Mouse (Mus musculus): Measurements from ENCODE around the gene 1700029F12Rik.

The 1700029F12Rik gene

GRCm38 (mm10) chr13:97034262-97034661, at the start of gene 1700029F12Rik:
1700029F12Rik (minus strand) TSS chr13:97034362.
- TF ChIP-seq CTCF (conservative IDR thresholded peaks at IDR 0.05; ENCODE audit: low read length) (no peak), NANOG (IDR thresholded peaks at IDR 0.05; ENCODE audit: borderline replicate concordance, low read length) (no peak), POU5F1 (IDR thresholded peaks at IDR 0.05; ENCODE audit: borderline replicate concordance, low read length) (no peak)
- H3K36me3 ChIP-seq (ENCODE audit: insufficient read depth, low read length), result no peaks in the 10 kb centered on the region
- H3K4me3 ChIP-seq (replicated peaks; ENCODE audit: low read length), result no peak within 1 kb of the TSS
- no peaks in the 10 kb centered on the region for H3K9me3 ChIP-seq (ENCODE audit: low read length)
- no peaks in the 10 kb centered on the region for H3K4me1 ChIP-seq (replicated peaks; ENCODE audit: low read depth, low read length)
- peaks cover under 1% of the 10 kb centered on the region; the same call in 1 of the 2 replicates for H3K27me3 ChIP-seq (ENCODE audit: insufficient read depth, low read length)

- H3K4me1 ChIP-seq (replicated peaks; ENCODE audit: low read depth, low read length), result peaks cover 86% of the 10 kb centered on the region
- H3K27me3 ChIP-seq (ENCODE audit: insufficient read depth, low read length), result no peaks in the 10 kb centered on the region
- H3K36me3 ChIP-seq (ENCODE audit: insufficient read depth, low read length), result peaks cover 72% of the 10 kb centered on the region
- H3K9me3 ChIP-seq (ENCODE audit: low read length), result no peaks in the 10 kb centered on the region
- H3K4me3 ChIP-seq (replicated peaks; ENCODE audit: low read length), result peak overlapping the region; percentile 21; the same call in 1 of the 2 replicates
- TF ChIP-seq CTCF (conservative IDR thresholded peaks at IDR 0.05; ENCODE audit: low read length) (no peak), NANOG (IDR thresholded peaks at IDR 0.05; ENCODE audit: borderline replicate concordance, low read length) (no peak)
Observed at GRCm38 (mm10) chr13:97082432-97082831, 48.3 kb upstream of the 1700029F12Rik start.

GRCm38 (mm10) chr13:97080615-97081014, 46.5 kb upstream of the 1700029F12Rik start:
- Histone ChIP-seq H3K4me1 (replicated peaks; ENCODE audit: low read depth, low read length) (peaks cover 91% of the 10 kb centered on the region), H3K36me3 (ENCODE audit: insufficient read depth, low read length) (peaks cover 70% of the 10 kb centered on the region), H3K4me3 (replicated peaks; ENCODE audit: low read length) (no peak overlapping the region), H3K9me3 (ENCODE audit: low read length) (no peaks in the 10 kb centered on the region), H3K27me3 (ENCODE audit: insufficient read depth, low read length) (no peaks in the 10 kb centered on the region)
- TF ChIP-seq CTCF (conservative IDR thresholded peaks at IDR 0.05; ENCODE audit: low read length), result no peak
- no peak for TF ChIP-seq POU5F1 (IDR thresholded peaks at IDR 0.05; ENCODE audit: borderline replicate concordance, low read length)
- no peak for TF ChIP-seq NANOG (IDR thresholded peaks at IDR 0.05; ENCODE audit: borderline replicate concordance, low read length)

GRCm38 (mm10) chr13:97080201-97080600, 46.0 kb upstream of the 1700029F12Rik start:
- Histone ChIP-seq H3K4me1 (replicated peaks; ENCODE audit: low read depth, low read length) (peaks cover 91% of the 10 kb centered on the region), H3K9me3 (ENCODE audit: low read length) (no peaks in the 10 kb centered on the region)
- TF ChIP-seq CTCF (conservative IDR thresholded peaks at IDR 0.05; ENCODE audit: low read length) (no peak), NANOG (IDR thresholded peaks at IDR 0.05; ENCODE audit: borderline replicate concordance, low read length) (no peak), POU5F1 (IDR thresholded peaks at IDR 0.05; ENCODE audit: borderline replicate concordance, low read length) (no peak)

GRCm38 (mm10) chr13:97077556-97077955, 43.4 kb upstream of the 1700029F12Rik start:
- H3K27me3 ChIP-seq (ENCODE audit: insufficient read depth, low read length), result no peaks in the 10 kb centered on the region
- peaks cover 91% of the 10 kb centered on the region for H3K4me1 ChIP-seq (replicated peaks; ENCODE audit: low read depth, low read length)
- peaks cover 53% of the 10 kb centered on the region for H3K36me3 ChIP-seq (ENCODE audit: insufficient read depth, low read length)
- no peaks in the 10 kb centered on the region for H3K9me3 ChIP-seq (ENCODE audit: low read length)
- TF ChIP-seq CTCF (conservative IDR thresholded peaks at IDR 0.05; ENCODE audit: low read length) (no peak), POU5F1 (IDR thresholded peaks at IDR 0.05; ENCODE audit: borderline replicate concordance, low read length) (no peak), NANOG (IDR thresholded peaks at IDR 0.05; ENCODE audit: borderline replicate concordance, low read length) (no peak)
- peak overlapping the region; percentile 32; the same call in 1 of the 2 replicates for H3K4me3 ChIP-seq (replicated peaks; ENCODE audit: low read length)

More at GRCm38 (mm10) chr13:97080201-97080600, 46.0 kb upstream of the 1700029F12Rik start:
- no peaks in the 10 kb centered on the region for H3K27me3 ChIP-seq (ENCODE audit: insufficient read depth, low read length)
- H3K4me3 ChIP-seq (replicated peaks; ENCODE audit: low read length), result no peak overlapping the region
- H3K36me3 ChIP-seq (ENCODE audit: insufficient read depth, low read length), result peaks cover 67% of the 10 kb centered on the region

- TF ChIP-seq POU5F1 (IDR thresholded peaks at IDR 0.05; ENCODE audit: borderline replicate concordance, low read length), result no peak
- no peak for TF ChIP-seq NANOG (IDR thresholded peaks at IDR 0.05; ENCODE audit: borderline replicate concordance, low read length)
- TF ChIP-seq CTCF (conservative IDR thresholded peaks at IDR 0.05; ENCODE audit: low read length), result no peak
- Histone ChIP-seq H3K36me3 (ENCODE audit: insufficient read depth, low read length) (peaks cover 15% of the 10 kb centered on the region), H3K27me3 (ENCODE audit: insufficient read depth, low read length) (no peaks in the 10 kb centered on the region), H3K4me1 (replicated peaks; ENCODE audit: low read depth, low read length) (peaks cover 72% of the 10 kb centered on the region), H3K4me3 (replicated peaks; ENCODE audit: low read length) (peak overlapping the region; percentile 94), H3K9me3 (ENCODE audit: low read length) (no peaks in the 10 kb centered on the region)
Observed at GRCm38 (mm10) chr13:97073497-97073896, 39.3 kb upstream of the 1700029F12Rik start.

GRCm38 (mm10) chr13:97071626-97072241, 37.6 kb upstream of the 1700029F12Rik start:
- no peaks in the 10 kb centered on the region for H3K27me3 ChIP-seq (ENCODE audit: insufficient read depth, low read length)
- no peaks in the 10 kb centered on the region for H3K9me3 ChIP-seq (ENCODE audit: low read length)
- H3K36me3 ChIP-seq (ENCODE audit: insufficient read depth, low read length), result peaks cover 6% of the 10 kb centered on the region
- no peak for TF ChIP-seq NANOG (IDR thresholded peaks at IDR 0.05; ENCODE audit: borderline replicate concordance, low read length)
- TF ChIP-seq CTCF (conservative IDR thresholded peaks at IDR 0.05; ENCODE audit: low read length), result no peak
- TF ChIP-seq POU5F1 (IDR thresholded peaks at IDR 0.05; ENCODE audit: borderline replicate concordance, low read length), result no peak
- peak overlapping the region; percentile 94 for H3K4me3 ChIP-seq (replicated peaks; ENCODE audit: low read length)
- H3K4me1 ChIP-seq (replicated peaks; ENCODE audit: low read depth, low read length), result peaks cover 67% of the 10 kb centered on the region

- peaks cover 3% of the 10 kb centered on the region; the same call in 1 of the 2 replicates for H3K36me3 ChIP-seq (ENCODE audit: insufficient read depth, low read length)
- no peak for TF ChIP-seq NANOG (IDR thresholded peaks at IDR 0.05; ENCODE audit: borderline replicate concordance, low read length)
- no peak for TF ChIP-seq CTCF (conservative IDR thresholded peaks at IDR 0.05; ENCODE audit: low read length)
- no peak for TF ChIP-seq POU5F1 (IDR thresholded peaks at IDR 0.05; ENCODE audit: borderline replicate concordance, low read length)
- no peaks in the 10 kb centered on the region for H3K9me3 ChIP-seq (ENCODE audit: low read length)
- H3K4me3 ChIP-seq (replicated peaks; ENCODE audit: low read length), result peak overlapping the region; percentile 94
- H3K27me3 ChIP-seq (ENCODE audit: insufficient read depth, low read length), result no peaks in the 10 kb centered on the region
- peaks cover 67% of the 10 kb centered on the region for H3K4me1 ChIP-seq (replicated peaks; ENCODE audit: low read depth, low read length)
Observed at GRCm38 (mm10) chr13:97070931-97071625, 36.9 kb upstream of the 1700029F12Rik start.

All from E14TG2a.4 (cell line).